Mouse (Mus musculus) lung, postnatal 0 days (tissue): ENCODE measurements around the gene Slc2a1. TPM values are rescaled to one million over a fixed set of nuclear protein-coding genes. Genes with fewer than 3 reads are reported as not detected.
A peak's percentile ranks its signal among the peaks of the same experiment; 100 is the strongest.

Experiments
- ATAC-seq: fragments of 200-750 bp; cut with Nextera tagmentation; 2 replicates; pipeline ENCODE4 v1.8.0; 2017; ENCODE audit warnings: moderate library complexity
- DNase-seq: peaks from one replicate; pipeline ENCODE4 v3.0.0-alpha.2; 2016; ENCODE audit warnings: low spot score
- H3K27ac ChIP-seq: fragments of 300-500 bp; sonication (generic); 2 replicates; pipeline ENCODE4 v1.5.1; 2014; ENCODE audit warnings: antibody characterized with exemption, mild to moderate bottlenecking, low read length, mixed read lengths
- H3K27me3 ChIP-seq: fragments of 300-500 bp; sonication (generic); replicated peaks from 2 replicates; pipeline ENCODE4 v1.6.1; 2014; ENCODE audit warnings: low read length, mixed read lengths; ENCODE audit not compliant: insufficient read depth
- H3K36me3 ChIP-seq: fragments of 300-500 bp; sonication (generic); 2 replicates; pipeline ENCODE4 v1.6.1; 2014; ENCODE audit warnings: low read length, mixed read lengths; ENCODE audit not compliant: insufficient read depth
- H3K4me1 ChIP-seq: fragments of 300-500 bp; sonication (generic); 2 replicates; pipeline ENCODE4 v1.6.1; 2014; ENCODE audit warnings: antibody characterized with exemption, low read depth, low read length, mixed read lengths; ENCODE audit not compliant: insufficient read depth
- H3K4me2 ChIP-seq: fragments of 300-500 bp; sonication (generic); replicated peaks from 2 replicates; pipeline ENCODE4 v1.6.1; 2014; ENCODE audit warnings: low read depth, mild to moderate bottlenecking, low read length, moderate library complexity, mixed read lengths
- H3K4me3 ChIP-seq: fragments of 300-500 bp; sonication (generic); 2 replicates; pipeline ENCODE4 v1.5.1; 2014; ENCODE audit warnings: low read depth, low read length
- H3K9ac ChIP-seq: fragments of 300-500 bp; sonication (generic); replicated peaks from 2 replicates; pipeline ENCODE4 v1.6.1; 2014; ENCODE audit warnings: low read depth, mild to moderate bottlenecking
- H3K9me3 ChIP-seq: fragments of 300-500 bp; sonication (generic); 2 replicates; pipeline ENCODE4 v1.6.1; 2016; ENCODE audit warnings: low read length, mixed read lengths
- CTCF ChIP-seq: IDR thresholded peaks from 2 replicates; pipeline ENCODE4 v1.5.1; 2016; ENCODE audit warnings: antibody characterized with exemption, mild to moderate bottlenecking
- EP300 ChIP-seq: IDR thresholded peaks from 2 replicates; pipeline ENCODE4 v1.6.1; 2016; ENCODE audit warnings: antibody characterized with exemption, mild to moderate bottlenecking, control low read depth
- WGBS: fragments of 180-500 bp; shearing (Covaris S2); extraction: QIAGEN DNeasy Blood & Tissue Kit; methylation state at CpG from one replicate; pipeline ENCODE4 v1.1.7; 2014; 5-methylcytosine and 5-hydroxymethylcytosine counted together
- polyA plus RNA-seq: library from polyadenylated mRNA; unstranded; fragments of >200 nt; fragmentation: Nextera tagmentation; extraction: Ambion mirVana; gene quantifications from 2 replicates; pipeline ENCODE4 v1.2.1, GENCODE M21; 2015

Slc2a1 gene
- polyA plus RNA-seq, 1 experiment from 2014 or later, result 16.7 TPM

DNA sequence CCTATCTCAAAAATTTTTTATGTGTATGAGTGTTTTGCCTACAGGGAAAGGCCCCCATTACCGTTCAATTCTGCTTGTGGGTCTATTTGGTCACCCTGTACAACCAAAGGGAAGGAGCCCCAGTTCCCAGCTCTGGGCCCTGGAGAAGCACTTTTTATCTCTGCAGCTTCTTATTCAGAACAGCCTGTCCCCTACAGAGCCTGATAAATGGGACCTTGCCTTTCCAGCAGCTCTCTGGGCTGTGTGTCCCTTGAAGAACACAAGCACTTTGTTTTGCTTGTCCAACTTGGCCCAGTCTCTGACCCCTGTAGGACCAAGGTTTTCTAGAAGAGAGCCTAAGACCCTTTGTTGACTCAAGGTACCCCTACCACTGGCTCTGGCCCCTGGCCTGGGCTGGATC, 20.6 kb downstream of the Slc2a1 start:
- Histone ChIP-seq H3K27ac (no peak overlapping the region), H3K27me3 (no peaks in the 10 kb centered on the region), H3K4me3 (no peak overlapping the region), H3K36me3 (peaks cover 9% of the 10 kb centered on the region), H3K4me2 (no peak overlapping the region), H3K9ac (no peak overlapping the region), H3K9me3 (no peaks in the 10 kb centered on the region), H3K4me1 (peaks cover 7% of the 10 kb centered on the region; the same call in 1 of the 2 replicates)
- ATAC-seq (no peak), DNase-seq (no peak)
- WGBS, result 90% methylated on average over 1 of the region's 1 CpGs
- TF ChIP-seq CTCF (no peak), EP300 (no peak)

GRCm38 (mm10) chr4:119131189-119131910, 22.8 kb downstream of the Slc2a1 start:
- 0 out of 2 replicates have a peak, but pooled peaks have one; percentile 14 for ATAC-seq
- 84% methylated on average over 8 of the region's 8 CpGs for WGBS

GRCm38 (mm10) chr4:119133306-119133705, 24.8 kb downstream of the Slc2a1 start:
- ATAC-seq (no peak), DNase-seq (no peak)
- no peaks in the 10 kb centered on the region for H3K4me1 ChIP-seq
- no peaks in the 10 kb centered on the region for H3K27me3 ChIP-seq
- no peaks in the 10 kb centered on the region for H3K9me3 ChIP-seq
- peaks cover 32% of the 10 kb centered on the region for H3K36me3 ChIP-seq
- no peak overlapping the region for H3K9ac ChIP-seq
- H3K27ac ChIP-seq, result no peak overlapping the region
- H3K4me3 ChIP-seq, result no peak overlapping the region
- 82% methylated on average over 13 of the region's 13 CpGs for WGBS
- TF ChIP-seq EP300 (no peak), CTCF (no peak)
- H3K4me2 ChIP-seq, result no peak overlapping the region

More at GRCm38 (mm10) chr4:119131189-119131910, 22.8 kb downstream of the Slc2a1 start:
- DNase-seq, result no peak
- no peak for TF ChIP-seq CTCF
- TF ChIP-seq EP300, result no peak
- H3K9me3 ChIP-seq, result no peaks in the 10 kb centered on the region
- no peak overlapping the region for H3K27ac ChIP-seq
- H3K4me2 ChIP-seq, result no peak overlapping the region
- peaks cover 3% of the 10 kb centered on the region; the same call in 1 of the 2 replicates for H3K4me1 ChIP-seq
- no peak overlapping the region for H3K9ac ChIP-seq
- H3K36me3 ChIP-seq, result peaks cover 25% of the 10 kb centered on the region
- H3K4me3 ChIP-seq, result no peak overlapping the region
- no peaks in the 10 kb centered on the region for H3K27me3 ChIP-seq

DNA sequence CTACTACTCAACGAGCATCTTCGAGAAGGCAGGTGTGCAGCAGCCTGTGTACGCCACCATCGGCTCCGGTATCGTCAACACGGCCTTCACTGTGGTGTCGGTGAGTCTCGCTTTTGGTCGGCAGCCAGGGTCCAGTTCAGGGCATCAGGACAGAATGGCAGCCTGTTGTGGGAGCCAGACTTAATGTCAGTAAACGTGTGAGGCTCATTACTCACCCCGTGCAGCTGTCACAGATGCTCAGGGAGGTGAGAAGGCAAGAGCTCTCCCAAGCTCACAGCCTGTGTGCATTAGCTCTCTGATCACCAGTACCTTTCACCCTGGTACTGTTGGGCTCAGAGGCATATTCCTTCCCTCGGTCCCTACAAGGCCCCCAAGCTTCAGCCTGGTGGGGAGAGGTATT, 25.3 kb downstream of the Slc2a1 start:
- no peaks in the 10 kb centered on the region for H3K9me3 ChIP-seq
- no peak for DNase-seq
- H3K4me1 ChIP-seq, result no peaks in the 10 kb centered on the region
- H3K4me2 ChIP-seq, result no peak overlapping the region
- no peak overlapping the region for H3K27ac ChIP-seq
- TF ChIP-seq EP300 (no peak), CTCF (no peak)
- H3K4me3 ChIP-seq, result no peak overlapping the region
- WGBS, result 92% methylated on average over 13 of the region's 13 CpGs
- no peaks in the 10 kb centered on the region for H3K27me3 ChIP-seq
- H3K9ac ChIP-seq, result no peak overlapping the region
- no peak for ATAC-seq
- H3K36me3 ChIP-seq, result peaks cover 32% of the 10 kb centered on the region

- H3K4me3 ChIP-seq, result no peak overlapping the region
Measured at GRCm38 (mm10) chr4:119137313-119137712, 28.8 kb downstream of the Slc2a1 start.

DNA sequence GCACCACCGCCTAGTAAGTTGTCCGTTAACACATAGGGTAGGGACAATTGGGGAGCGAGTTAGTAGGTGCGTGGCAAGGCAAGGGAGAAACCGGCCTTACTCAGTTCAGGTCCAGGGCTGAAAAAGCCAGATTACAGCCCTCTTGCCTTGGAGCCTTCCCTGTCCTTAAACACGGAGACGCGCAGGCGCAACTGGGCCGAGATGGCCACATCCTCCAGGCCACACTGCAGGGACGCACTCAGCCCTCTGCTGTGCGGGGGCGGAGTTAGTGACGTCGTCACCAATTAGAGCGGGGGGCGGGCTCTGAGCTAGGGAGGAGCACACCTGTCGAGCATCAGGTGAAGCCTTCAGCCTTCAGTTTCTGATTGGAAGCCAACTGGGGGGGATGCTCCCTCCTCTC, 29.7 kb downstream of the Slc2a1 start:
- H3K4me1 ChIP-seq, result no peaks in the 10 kb centered on the region
- peak; percentile 91 for DNase-seq
- peaks cover 28% of the 10 kb centered on the region for H3K36me3 ChIP-seq
- H3K27ac ChIP-seq, result peak overlapping the region; percentile 33; the same call in 1 of the 2 replicates
- WGBS, result 24% methylated on average over 16 of the region's 18 CpGs
- no peaks in the 10 kb centered on the region for H3K27me3 ChIP-seq
- H3K9ac ChIP-seq, result no peak overlapping the region
- no peaks in the 10 kb centered on the region for H3K9me3 ChIP-seq
- no peak for TF ChIP-seq CTCF
- TF ChIP-seq EP300, result no peak
- no peak overlapping the region for H3K4me3 ChIP-seq
- no peak overlapping the region; the same call in 1 of the 2 replicates for H3K4me2 ChIP-seq
- peak; percentile 95 for ATAC-seq

More at GRCm38 (mm10) chr4:119137313-119137712, 28.8 kb downstream of the Slc2a1 start:
- Histone ChIP-seq H3K27me3 (no peaks in the 10 kb centered on the region), H3K9me3 (no peaks in the 10 kb centered on the region), H3K4me1 (no peaks in the 10 kb centered on the region), H3K36me3 (peaks cover 32% of the 10 kb centered on the region), H3K27ac (no peak overlapping the region), H3K9ac (no peak overlapping the region), H3K4me2 (no peak overlapping the region)
- DNase-seq, result no peak
- 71% methylated on average over 8 of the region's 8 CpGs for WGBS
- no peak for TF ChIP-seq EP300
- TF ChIP-seq CTCF, result no peak
- no peak for ATAC-seq
